Mouse (Mus musculus): ENCODE results near the gene Clpx. TPM values are rescaled to one million over a fixed set of nuclear protein-coding genes. Genes with fewer than 3 reads are reported as not detected.

The Clpx gene
- polyA plus RNA-seq, 1 experiment: 31.5 TPM

DNA sequence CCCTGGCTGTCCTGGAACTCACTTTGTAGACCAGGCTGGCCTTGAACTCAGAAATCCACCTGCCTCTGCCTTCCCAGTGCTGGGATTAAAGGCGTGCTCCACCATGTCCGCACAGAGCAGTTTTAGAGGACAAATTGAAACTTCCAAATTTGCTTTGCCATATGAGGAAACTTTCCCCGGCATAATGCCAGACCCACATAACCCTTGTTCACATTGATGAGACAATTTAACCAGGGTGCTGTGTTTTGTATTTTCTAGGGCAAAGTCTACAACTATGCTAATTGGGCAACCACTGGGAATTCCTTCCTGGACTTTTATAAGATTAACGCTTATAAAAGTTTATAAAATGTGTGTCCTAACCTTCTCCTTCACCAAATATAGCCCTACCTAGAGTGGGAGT is 4.1 kb upstream of the Clpx start:
- Histone ChIP-seq H3K9ac (ENCODE audit: low read depth, poor library complexity, severe bottlenecking) (no peak overlapping the region), H3K4me3 (ENCODE audit: low read depth, low read length) (no peak overlapping the region)
- no peak for TF ChIP-seq CTCF (IDR thresholded peaks at IDR 0.05; ENCODE audit: low read depth, low read length)
- no peak for TF ChIP-seq POLR2A (IDR thresholded peaks at IDR 0.05; ENCODE audit: insufficient read depth, low read length)
- TF ChIP-seq EP300 (IDR thresholded peaks at IDR 0.05; ENCODE audit: insufficient read depth, low read depth, low read length): no peak

DNA sequence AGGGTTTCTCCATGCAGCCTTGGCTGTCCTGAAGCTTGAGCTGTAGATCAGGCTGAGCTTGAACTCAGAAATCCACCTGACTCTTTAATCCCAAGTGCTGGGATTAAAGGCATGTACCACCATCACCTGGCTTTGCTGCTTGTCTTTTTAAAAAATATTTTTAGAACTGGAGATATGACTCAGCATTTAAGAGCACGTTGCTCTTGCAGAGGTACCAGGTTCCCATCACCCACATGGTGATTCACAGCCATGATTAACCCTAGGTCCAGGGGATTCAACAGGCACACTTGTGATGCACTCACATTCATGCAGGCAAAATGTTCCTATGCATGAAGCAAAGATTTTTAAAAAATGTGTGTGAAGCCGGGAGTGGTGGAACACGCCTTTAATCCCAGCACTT is 1.6 kb upstream of the Clpx start:
- TF ChIP-seq CTCF (IDR thresholded peaks at IDR 0.05; ENCODE audit: low read depth, low read length): no peak
- no peak for TF ChIP-seq POLR2A (IDR thresholded peaks at IDR 0.05; ENCODE audit: insufficient read depth, low read length)
- H3K27ac ChIP-seq (ENCODE audit: insufficient read depth, low read length): no peak overlapping the region
- H3K9me3 ChIP-seq (replicated peaks; ENCODE audit: control insufficient read depth, insufficient read depth, low read length, poor library complexity, severe bottlenecking): no peaks in the 10 kb centered on the region
- H3K36me3 ChIP-seq (ENCODE audit: control insufficient read depth, insufficient read depth, low read length, poor library complexity, severe bottlenecking): 0 out of 2 replicates have a peak, but pooled peaks cover under 1% of the 10 kb centered on the region
- H3K4me3 ChIP-seq (ENCODE audit: low read depth, low read length): no peak overlapping the region
- no peak overlapping the region for H3K9ac ChIP-seq (ENCODE audit: low read depth, poor library complexity, severe bottlenecking)
- H3K27me3 ChIP-seq (ENCODE audit: control insufficient read depth, insufficient read depth, low read length, poor library complexity, severe bottlenecking): no peaks in the 10 kb centered on the region
- H3K4me1 ChIP-seq (ENCODE audit: control insufficient read depth, insufficient read depth, low read length): no peaks in the 10 kb centered on the region

More for the DNA sequence above, 4.1 kb upstream of the Clpx start:
- Histone ChIP-seq H3K9me3 (replicated peaks; ENCODE audit: control insufficient read depth, insufficient read depth, low read length, poor library complexity, severe bottlenecking) (no peaks in the 10 kb centered on the region), H3K27me3 (ENCODE audit: control insufficient read depth, insufficient read depth, low read length, poor library complexity, severe bottlenecking) (no peaks in the 10 kb centered on the region), H3K36me3 (ENCODE audit: control insufficient read depth, insufficient read depth, low read length, poor library complexity, severe bottlenecking) (no peaks in the 10 kb centered on the region), H3K27ac (ENCODE audit: insufficient read depth, low read length) (no peak overlapping the region), H3K4me1 (ENCODE audit: control insufficient read depth, insufficient read depth, low read length) (no peaks in the 10 kb centered on the region)

GRCm38 (mm10) chr9:65293119-65293518 is 941 bp upstream of the Clpx start:
- Histone ChIP-seq H3K36me3 (ENCODE audit: control insufficient read depth, insufficient read depth, low read length, poor library complexity, severe bottlenecking) (peaks cover 4% of the 10 kb centered on the region; the same call in 1 of the 2 replicates), H3K27ac (ENCODE audit: insufficient read depth, low read length) (peak overlapping the region; percentile 43), H3K4me3 (ENCODE audit: low read depth, low read length) (peak overlapping the region; percentile 84), H3K9ac (ENCODE audit: low read depth, poor library complexity, severe bottlenecking) (peak overlapping the region; percentile 74), H3K9me3 (replicated peaks; ENCODE audit: control insufficient read depth, insufficient read depth, low read length, poor library complexity, severe bottlenecking) (no peaks in the 10 kb centered on the region), H3K27me3 (ENCODE audit: control insufficient read depth, insufficient read depth, low read length, poor library complexity, severe bottlenecking) (no peaks in the 10 kb centered on the region), H3K4me1 (ENCODE audit: control insufficient read depth, insufficient read depth, low read length) (no peaks in the 10 kb centered on the region)
- no peak for TF ChIP-seq EP300 (IDR thresholded peaks at IDR 0.05; ENCODE audit: insufficient read depth, low read depth, low read length)
- TF ChIP-seq CTCF (IDR thresholded peaks at IDR 0.05; ENCODE audit: low read depth, low read length): no peak
- TF ChIP-seq POLR2A (IDR thresholded peaks at IDR 0.05; ENCODE audit: insufficient read depth, low read length): no peak

DNA sequence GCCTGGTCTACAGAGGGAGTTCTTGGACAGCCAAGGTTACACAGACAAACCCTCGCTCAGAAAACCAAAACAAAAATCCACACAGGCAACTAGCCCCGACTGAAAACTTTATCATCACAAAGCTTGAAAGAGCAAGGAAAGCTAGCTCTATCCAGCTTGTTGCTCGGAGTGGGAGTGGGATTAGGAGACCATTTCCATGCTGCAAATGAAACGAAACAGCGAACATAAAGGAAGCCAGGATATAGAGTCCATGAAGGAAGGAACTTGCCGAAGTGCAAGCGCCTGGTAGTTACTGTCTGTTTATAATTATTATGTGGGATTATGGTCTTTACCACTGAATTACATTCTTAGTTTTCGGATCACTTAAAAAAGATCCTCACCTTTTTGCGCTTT is 484 bp upstream of the Clpx start:
- Histone ChIP-seq H3K27ac (ENCODE audit: insufficient read depth, low read length) (peak overlapping the region; percentile 43; the same call in 1 of the 2 replicates), H3K27me3 (ENCODE audit: control insufficient read depth, insufficient read depth, low read length, poor library complexity, severe bottlenecking) (no peaks in the 10 kb centered on the region), H3K9me3 (replicated peaks; ENCODE audit: control insufficient read depth, insufficient read depth, low read length, poor library complexity, severe bottlenecking) (no peaks in the 10 kb centered on the region), H3K9ac (ENCODE audit: low read depth, poor library complexity, severe bottlenecking) (peak overlapping the region; percentile 74), H3K36me3 (ENCODE audit: control insufficient read depth, insufficient read depth, low read length, poor library complexity, severe bottlenecking) (peaks cover 4% of the 10 kb centered on the region; the same call in 1 of the 2 replicates), H3K4me3 (ENCODE audit: low read depth, low read length) (peak overlapping the region; percentile 84), H3K4me1 (ENCODE audit: control insufficient read depth, insufficient read depth, low read length) (no peaks in the 10 kb centered on the region)
- TF ChIP-seq CTCF (IDR thresholded peaks at IDR 0.05; ENCODE audit: low read depth, low read length) (no peak), POLR2A (IDR thresholded peaks at IDR 0.05; ENCODE audit: insufficient read depth, low read length) (no peak), EP300 (IDR thresholded peaks at IDR 0.05; ENCODE audit: insufficient read depth, low read depth, low read length) (no peak)

DNA sequence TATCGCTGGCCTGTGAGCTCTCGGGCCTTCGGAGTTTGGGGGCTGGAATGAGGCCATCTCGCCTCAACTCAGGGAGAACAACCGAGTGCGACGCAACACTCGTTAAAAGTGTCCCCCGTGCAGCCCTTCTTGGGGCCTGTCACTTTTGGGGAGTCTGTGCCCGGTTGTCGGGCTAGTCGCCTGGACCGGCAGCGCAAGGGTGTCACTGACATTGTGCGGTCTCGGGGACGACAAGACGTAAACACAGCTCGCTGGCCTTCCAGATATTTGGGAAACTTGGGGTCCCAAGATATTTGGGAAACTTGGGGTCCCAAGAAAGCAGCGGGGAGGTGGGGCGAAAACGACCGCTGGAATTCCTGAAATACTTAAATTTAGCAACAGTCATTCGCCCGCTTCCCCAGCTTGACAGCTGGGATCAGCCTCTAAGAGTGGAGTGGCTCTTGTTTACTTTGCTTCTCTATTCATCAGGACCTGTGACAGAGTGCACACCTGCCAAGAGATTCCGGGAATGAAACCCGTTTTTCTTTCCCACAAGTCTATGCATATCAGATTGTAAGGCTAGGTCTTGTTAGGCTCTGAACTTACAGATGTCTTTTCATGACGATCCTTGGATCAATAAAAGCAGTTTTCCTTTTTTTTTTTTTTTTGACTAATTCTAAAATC is 787 bp downstream of the Clpx start:
- Histone ChIP-seq H3K27ac (ENCODE audit: insufficient read depth, low read length) (no peak overlapping the region), H3K27me3 (ENCODE audit: control insufficient read depth, insufficient read depth, low read length, poor library complexity, severe bottlenecking) (no peaks in the 10 kb centered on the region), H3K4me1 (ENCODE audit: control insufficient read depth, insufficient read depth, low read length) (no peaks in the 10 kb centered on the region), H3K36me3 (ENCODE audit: control insufficient read depth, insufficient read depth, low read length, poor library complexity, severe bottlenecking) (peaks cover 4% of the 10 kb centered on the region), H3K4me3 (ENCODE audit: low read depth, low read length) (peak overlapping the region; percentile 93), H3K9me3 (replicated peaks; ENCODE audit: control insufficient read depth, insufficient read depth, low read length, poor library complexity, severe bottlenecking) (no peaks in the 10 kb centered on the region), H3K9ac (ENCODE audit: low read depth, poor library complexity, severe bottlenecking) (peak overlapping the region; percentile 74)
- TF ChIP-seq POLR2A (IDR thresholded peaks at IDR 0.05; ENCODE audit: insufficient read depth, low read length) (no peak), EP300 (IDR thresholded peaks at IDR 0.05; ENCODE audit: insufficient read depth, low read depth, low read length) (no peak), CTCF (IDR thresholded peaks at IDR 0.05; ENCODE audit: low read depth, low read length) (no peak)

- H3K27me3 ChIP-seq (ENCODE audit: control insufficient read depth, insufficient read depth, low read length, poor library complexity, severe bottlenecking): no peaks in the 10 kb centered on the region
- H3K9ac ChIP-seq (ENCODE audit: low read depth, poor library complexity, severe bottlenecking): no peak overlapping the region
- no peak for TF ChIP-seq CTCF (IDR thresholded peaks at IDR 0.05; ENCODE audit: low read depth, low read length)
- TF ChIP-seq EP300 (IDR thresholded peaks at IDR 0.05; ENCODE audit: insufficient read depth, low read depth, low read length): no peak
- no peak for TF ChIP-seq POLR2A (IDR thresholded peaks at IDR 0.05; ENCODE audit: insufficient read depth, low read length)
- no peak overlapping the region for H3K4me3 ChIP-seq (ENCODE audit: low read depth, low read length)
- H3K36me3 ChIP-seq (ENCODE audit: control insufficient read depth, insufficient read depth, low read length, poor library complexity, severe bottlenecking): peaks cover 10% of the 10 kb centered on the region
- no peaks in the 10 kb centered on the region for H3K9me3 ChIP-seq (replicated peaks; ENCODE audit: control insufficient read depth, insufficient read depth, low read length, poor library complexity, severe bottlenecking)
- no peak overlapping the region for H3K27ac ChIP-seq (ENCODE audit: insufficient read depth, low read length)
- H3K4me1 ChIP-seq (ENCODE audit: control insufficient read depth, insufficient read depth, low read length): no peaks in the 10 kb centered on the region
Observed at GRCm38 (mm10) chr9:65297056-65297455, 3.0 kb downstream of the Clpx start.

All from ES-Bruce4 (cell line).